Comparison of ENCODE assay signal across 14 mouse cellular contexts in genomic region chr11:115836656-115837395, GRCm38 (mm10). TPM values are rescaled to one million over a fixed set of nuclear protein-coding genes. Genes with fewer than 3 reads are reported as not detected.
A peak's percentile ranks its signal among the peaks of the same experiment; 100 is the strongest.
DNase-seq lines count a peak whose midpoint lies in the region; ATAC-seq and TF ChIP-seq lines count a peak whose summit lies in the region.
"Had no signal": no experiment of that assay in that cellular context is flagged by ENCODE, and none has a peak within 500 bp of the region (broad histone marks: within the 10 kb centered on the region; RNA-seq: fewer than 3 reads in every experiment).

No protein-coding gene starts in this region.

- TF ChIP-seq EP300 in ES-Bruce4 (IDR thresholded peaks at IDR 0.05; ENCODE audit: insufficient read depth, low read depth, low read length), result 0 out of 2 replicates have a peak, but pooled peaks have one; percentile 34

- H3K4me1 ChIP-seq in heart, embryonic 13.5 days, result peaks cover 87% of the 10 kb centered on the region
- peaks cover 29% of the 10 kb centered on the region for H3K4me1 ChIP-seq in ES-Bruce4 (ENCODE audit: control insufficient read depth, insufficient read depth, low read length)
- peaks cover 89% of the 10 kb centered on the region for H3K4me1 ChIP-seq in intestine, embryonic 16.5 days (ENCODE audit: control insufficient read depth, insufficient read depth, low read length)

- H3K27ac ChIP-seq in heart, embryonic 13.5 days (replicated peaks), result peak overlapping the region; percentile 51
- H3K27ac ChIP-seq in ES-Bruce4 (ENCODE audit: insufficient read depth, low read length), result peak overlapping the region; percentile 39
- peak overlapping the region; percentile 77 for H3K27ac ChIP-seq in intestine, embryonic 16.5 days (ENCODE audit: low read length)
- H3K27ac ChIP-seq: liver, embryonic 14.5 days; midbrain, embryonic 12.5 days had no signal

- no peak for ATAC-seq in heart, embryonic 13.5 days (ENCODE audit: extremely low read depth, insufficient number of reproducible peaks, low FRiP score, low TSS enrichment)
- peak; percentile 31 for ATAC-seq in intestine, embryonic 16.5 days

- no peaks in the 10 kb centered on the region for H3K9me3 ChIP-seq in heart, embryonic 13.5 days
- no peaks in the 10 kb centered on the region for H3K9me3 ChIP-seq in ES-Bruce4 (replicated peaks; ENCODE audit: control insufficient read depth, insufficient read depth, low read length, poor library complexity, severe bottlenecking)
- no peaks in the 10 kb centered on the region for H3K9me3 ChIP-seq in intestine, embryonic 16.5 days (ENCODE audit: control insufficient read depth, low read length)
- H3K9me3 ChIP-seq: midbrain, embryonic 12.5 days had no signal

- H3K36me3 ChIP-seq in heart, embryonic 13.5 days, result no peaks in the 10 kb centered on the region
- H3K36me3 ChIP-seq in ES-Bruce4 (ENCODE audit: control insufficient read depth, insufficient read depth, low read length, poor library complexity, severe bottlenecking), result no peaks in the 10 kb centered on the region
- H3K36me3 ChIP-seq in intestine, embryonic 16.5 days (ENCODE audit: control insufficient read depth, insufficient read depth, low read length), result no peaks in the 10 kb centered on the region
- H3K36me3 ChIP-seq: midbrain, embryonic 12.5 days had no signal

- no peak for TF ChIP-seq CTCF in ES-Bruce4 (IDR thresholded peaks at IDR 0.05; ENCODE audit: low read depth, low read length)

- peak overlapping the region; percentile 20; the same call in 1 of the 2 replicates for H3K9ac ChIP-seq in heart, embryonic 13.5 days
- no peak overlapping the region for H3K9ac ChIP-seq in ES-Bruce4 (ENCODE audit: low read depth, poor library complexity, severe bottlenecking)
- peak overlapping the region; percentile 34 for H3K9ac ChIP-seq in intestine, embryonic 16.5 days (ENCODE audit: low read depth, low read length)
- H3K9ac ChIP-seq: liver, embryonic 14.5 days; midbrain, embryonic 12.5 days had no signal

- DNase-seq in heart, postnatal 25 days (ENCODE audit: low spot score), result no peak
- peak; percentile 31 to 53 for DNase-seq in kidney, postnatal 4 days
- DNase-seq in spleen, postnatal 14 days (ENCODE audit: low spot score in 2 of 2), result no peak
- no peak for DNase-seq in left cerebral cortex, postnatal 10 days (ENCODE audit: extremely low spot score in 1 of 2, low spot score in 2 of 2)
- DNase-seq in frontal cortex, postnatal 14 days (ENCODE audit: low spot score in 2 of 2), result no peak
- DNase-seq: adrenal gland, postnatal 36 days; thymus, postnatal 36 days had no signal

- intact Hi-C loops in heart, postnatal 25 days (cut with DNase I), result no loop called here
- intact Hi-C loops in left cerebral cortex, postnatal 10 days (cut with DNase I), result no loop called here

- no peak overlapping the region for H3K4me2 ChIP-seq in heart, embryonic 13.5 days
- peak overlapping the region; percentile 21; the same call in 1 of the 2 replicates for H3K4me2 ChIP-seq in intestine, embryonic 16.5 days (ENCODE audit: low read depth, low read length)
- H3K4me2 ChIP-seq: midbrain, embryonic 12.5 days had no signal

- TF ChIP-seq POLR2A in ES-Bruce4 (IDR thresholded peaks at IDR 0.05; ENCODE audit: insufficient read depth, low read length), result no peak

- 36% methylated on average over 11 of the region's 11 CpGs for WGBS in heart, embryonic 13.5 days
- 41% methylated on average over 11 of the region's 11 CpGs for WGBS in intestine, embryonic 16.5 days

- H3K4me3 ChIP-seq in heart, embryonic 13.5 days, result no peak overlapping the region
- H3K4me3 ChIP-seq in ES-Bruce4 (ENCODE audit: low read depth, low read length), result no peak overlapping the region
- H3K4me3 ChIP-seq in intestine, embryonic 16.5 days (ENCODE audit: low read length), result no peak overlapping the region; the same call in 1 of the 2 replicates
- H3K4me3 ChIP-seq: erythroblast, embryonic 14.5 days; midbrain, embryonic 12.5 days had no signal

- H3K27me3 ChIP-seq in heart, embryonic 13.5 days (replicated peaks), result no peaks in the 10 kb centered on the region
- H3K27me3 ChIP-seq in ES-Bruce4 (ENCODE audit: control insufficient read depth, insufficient read depth, low read length, poor library complexity, severe bottlenecking), result no peaks in the 10 kb centered on the region
- H3K27me3 ChIP-seq in intestine, embryonic 16.5 days (replicated peaks; ENCODE audit: control insufficient read depth, insufficient read depth, low read length), result no peaks in the 10 kb centered on the region

RNA-seq across cellular contexts. Expression of gene Llgl2, which starts 13.0 kb away (rescaled TPM):
- 18.9 and 19.0 TPM in 2 replicates for polyA plus RNA-seq in heart, embryonic 13.5 days (2015; fragmentation: Nextera tagmentation; extraction: Ambion mirVana)
- 10 to 100 TPM; 15.1 to 21.5 TPM for total RNA-seq in heart, postnatal 25 days (2021)
- 92.1 and 99.1 TPM in 2 replicates for polyA plus RNA-seq in ES-Bruce4 (2011; ENCODE audit: insufficient read depth, insufficient read length, low read depth, missing spikeins)
- 102 and 107 TPM in 2 replicates for polyA plus RNA-seq in intestine, embryonic 16.5 days (2015; fragmentation: Nextera tagmentation; extraction: Ambion mirVana)
- 1 to 10 TPM in 1 of 2 experiments, under 1 TPM in 1; 0.63 to 1.6 TPM for total RNA-seq in left cerebral cortex, postnatal 10 days (2021)

RNA-seq across cellular contexts. Expression of gene Myo15b, which starts 21.4 kb away (rescaled TPM):
- 0.17 and 0.27 TPM in 2 replicates for polyA plus RNA-seq in heart, embryonic 13.5 days (2015; fragmentation: Nextera tagmentation; extraction: Ambion mirVana)
- total RNA-seq in heart, postnatal 25 days (2021), result under 1 TPM in 1 of 2 experiments, not detected in 1; 0.08 TPM
- polyA plus RNA-seq in ES-Bruce4 (2011; ENCODE audit: insufficient read depth, insufficient read length, low read depth, missing spikeins), result 1.6 and 4.2 TPM in 2 replicates
- 168 and 230 TPM in 2 replicates for polyA plus RNA-seq in intestine, embryonic 16.5 days (2015; fragmentation: Nextera tagmentation; extraction: Ambion mirVana)
- total RNA-seq in left cerebral cortex, postnatal 10 days (2021), result under 1 TPM; 0.17 to 0.93 TPM
- polyA plus RNA-seq: C2C12; erythroblast, embryonic 14.5 days had no signal

RNA-seq across cellular contexts. Expression of gene Tsen54, which starts 22.3 kb away (rescaled TPM):
- polyA plus RNA-seq in heart, embryonic 13.5 days (2015; fragmentation: Nextera tagmentation; extraction: Ambion mirVana), result 24.4 and 27.5 TPM in 2 replicates
- total RNA-seq in heart, postnatal 25 days (2021), result 1 to 10 TPM; 9.1 to 9.2 TPM
- 26.9 and 30.2 TPM in 2 replicates for polyA plus RNA-seq in ES-Bruce4 (2011; ENCODE audit: insufficient read depth, insufficient read length, low read depth, missing spikeins)
- polyA plus RNA-seq in intestine, embryonic 16.5 days (2015; fragmentation: Nextera tagmentation; extraction: Ambion mirVana), result 34.2 and 37.7 TPM in 2 replicates
- total RNA-seq in left cerebral cortex, postnatal 10 days (2021), result 10 to 100 TPM; 13.9 to 14.2 TPM

RNA-seq across cellular contexts. Expression of gene Caskin2, which starts 23.4 kb away (rescaled TPM):
- 20.0 and 20.1 TPM in 2 replicates for polyA plus RNA-seq in heart, embryonic 13.5 days (2015; fragmentation: Nextera tagmentation; extraction: Ambion mirVana)
- 10 to 100 TPM; 41.8 to 52.2 TPM for total RNA-seq in heart, postnatal 25 days (2021)
- polyA plus RNA-seq in ES-Bruce4 (2011; ENCODE audit: insufficient read depth, insufficient read length, low read depth, missing spikeins), result 10.5 and 12.1 TPM in 2 replicates
- 11.2 and 11.7 TPM in 2 replicates for polyA plus RNA-seq in intestine, embryonic 16.5 days (2015; fragmentation: Nextera tagmentation; extraction: Ambion mirVana)
- total RNA-seq in left cerebral cortex, postnatal 10 days (2021), result 10 to 100 TPM; 15.7 to 17.7 TPM

Comparison
In these comparisons a context has a peak if more than half of its experiments do, and no peak if none do; other contexts are left out.
1. DNase-seq: peak in kidney, postnatal 4 days (2 of 2); none in heart, postnatal 25 days (single experiment), spleen, postnatal 14 days (0 of 2), left cerebral cortex, postnatal 10 days (0 of 2) and frontal cortex, postnatal 14 days (0 of 2).
2. RNA of gene Myo15b, which starts 21.4 kb away (polyA plus RNA-seq): 168 to 230 TPM in intestine, embryonic 16.5 days; 1.6 to 4.2 TPM in ES-Bruce4 and 0.17 to 0.27 TPM in heart, embryonic 13.5 days; every median in the first group is over 10 times any median in the second.
3. Peak in every context shown above with its lines, with median percentiles within 50 percentile points of each other: H3K27ac ChIP-seq.